Mouse (Mus musculus) kidney, adult 2 months (tissue): ENCODE results near the gene Prkd2.

Experiments
- CTCF ChIP-seq: fragments of 200-500 bp; conservative IDR thresholded peaks from 2 replicates; pipeline ENCODE4 v1.5.1; 2011; ENCODE audit warnings: low read depth, mild to moderate bottlenecking, control low read depth, low read length, moderate library complexity, mixed read lengths; ENCODE audit not compliant: insufficient read depth, insufficient read length
- POLR2A ChIP-seq: fragments of 200-500 bp; IDR thresholded peaks from one replicate; pipeline ENCODE4 v1.6.1; 2011; ENCODE audit warnings: low read depth, low read length, control low read depth

DNA sequence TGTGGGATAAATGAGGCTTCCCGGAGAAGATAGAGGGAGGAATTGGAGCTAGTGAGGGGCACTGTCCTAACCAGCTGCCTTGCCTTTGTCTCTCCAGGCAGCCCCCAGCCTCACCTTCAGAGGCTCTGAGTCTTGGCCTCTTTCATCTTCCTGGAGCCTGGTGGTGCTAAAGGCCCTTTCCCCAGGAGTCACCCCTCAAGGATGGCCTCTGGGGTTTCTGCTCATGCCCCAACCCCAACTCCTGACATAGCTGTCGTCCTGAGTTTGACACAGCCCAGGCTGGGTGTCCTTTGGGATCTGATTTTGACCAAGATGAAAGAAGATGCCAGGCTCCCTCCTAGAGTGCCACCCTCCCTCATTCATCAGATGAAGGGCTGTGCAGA, 2.6 kb upstream of the Prkd2 start:
- TF ChIP-seq CTCF (no peak), POLR2A (no peak)
